Mouse (Mus musculus) midbrain, embryonic 11.5 days (tissue): ENCODE measurements around the gene Fam83d. TPM values are rescaled to one million over a fixed set of nuclear protein-coding genes. Genes with fewer than 3 reads are reported as not detected.
"Not testable (repeated sequence)": the region's sequence is repeated elsewhere in the genome, so short reads cannot be mapped to it uniquely, and the experiment has no call there.

Experiments
- ATAC-seq: fragments of 200-750 bp; cut with Nextera tagmentation; 2 replicates; pipeline ENCODE4 v1.8.0; 2017; ENCODE audit warnings: moderate TSS enrichment, moderate library complexity; ENCODE audit not compliant: low FRiP score
- DNase-seq: peaks from one replicate; pipeline ENCODE4 v3.0.0; 2015; ENCODE audit warnings: low spot score; ENCODE audit errors: missing footprints
- H3K27ac ChIP-seq: fragments of 300-500 bp; sonication (generic); 2 replicates; pipeline ENCODE4 v1.5.1; 2014; ENCODE audit warnings: low read depth, low read length
- H3K27me3 ChIP-seq: fragments of 300-500 bp; sonication (generic); 2 replicates; pipeline ENCODE4 v1.6.1; 2014; ENCODE audit warnings: mild to moderate bottlenecking, low read length, moderate library complexity, mixed read lengths; ENCODE audit not compliant: control insufficient read depth, insufficient read depth
- H3K36me3 ChIP-seq: fragments of 300-500 bp; sonication (generic); 2 replicates; pipeline ENCODE4 v1.6.1; 2014; ENCODE audit warnings: mild to moderate bottlenecking, low read length, moderate library complexity, mixed read lengths; ENCODE audit not compliant: control insufficient read depth, insufficient read depth
- H3K4me1 ChIP-seq: fragments of 300-500 bp; sonication (generic); 2 replicates; pipeline ENCODE4 v1.6.1; 2014; ENCODE audit warnings: low read length; ENCODE audit not compliant: control insufficient read depth, insufficient read depth
- H3K4me2 ChIP-seq: fragments of 300-500 bp; sonication (generic); 2 replicates; pipeline ENCODE4 v1.6.1; 2014; ENCODE audit warnings: mild to moderate bottlenecking, moderate library complexity
- H3K4me3 ChIP-seq: fragments of 300-500 bp; sonication (generic); 2 replicates; pipeline ENCODE4 v1.5.1; 2014; ENCODE audit warnings: low read depth, low read length
- H3K9ac ChIP-seq: fragments of 300-500 bp; sonication (generic); 2 replicates; pipeline ENCODE4 v1.6.1; 2014; ENCODE audit warnings: low read length
- H3K9me3 ChIP-seq: fragments of 300-500 bp; sonication (generic); 2 replicates; pipeline ENCODE4 v1.6.1; 2016; ENCODE audit warnings: low read length; ENCODE audit not compliant: control insufficient read depth
- WGBS: fragments of 180-500 bp; shearing (Covaris S2); extraction: QIAGEN DNeasy Blood & Tissue Kit; methylation state at CpG from one replicate; pipeline ENCODE4 v1.1.7; 2014; 5-methylcytosine and 5-hydroxymethylcytosine counted together
- polyA plus RNA-seq: library from polyadenylated mRNA; unstranded; fragments of >200 nt; fragmentation: Nextera tagmentation; extraction: Ambion mirVana; gene quantifications from 2 replicates; pipeline ENCODE4 v1.2.1, GENCODE M21; 2014

Gene Fam83d
- polyA plus RNA-seq, 1 experiment from 2014 or later, result 48.8 TPM

- no peak for ATAC-seq
- Histone ChIP-seq H3K9me3 (no peaks in the 10 kb centered on the region), H3K4me3 (no peak overlapping the region), H3K9ac (no peak overlapping the region), H3K36me3 (no peaks in the 10 kb centered on the region), H3K4me2 (no peak overlapping the region), H3K27ac (no peak overlapping the region), H3K27me3 (no peaks in the 10 kb centered on the region), H3K4me1 (no peaks in the 10 kb centered on the region)
- 50% methylated on average over 7 of the region's 7 CpGs for WGBS
- peak; percentile 72 for DNase-seq
Observed at GRCm38 (mm10) chr2:158728061-158728815, 39.7 kb upstream of the Fam83d start.

DNA sequence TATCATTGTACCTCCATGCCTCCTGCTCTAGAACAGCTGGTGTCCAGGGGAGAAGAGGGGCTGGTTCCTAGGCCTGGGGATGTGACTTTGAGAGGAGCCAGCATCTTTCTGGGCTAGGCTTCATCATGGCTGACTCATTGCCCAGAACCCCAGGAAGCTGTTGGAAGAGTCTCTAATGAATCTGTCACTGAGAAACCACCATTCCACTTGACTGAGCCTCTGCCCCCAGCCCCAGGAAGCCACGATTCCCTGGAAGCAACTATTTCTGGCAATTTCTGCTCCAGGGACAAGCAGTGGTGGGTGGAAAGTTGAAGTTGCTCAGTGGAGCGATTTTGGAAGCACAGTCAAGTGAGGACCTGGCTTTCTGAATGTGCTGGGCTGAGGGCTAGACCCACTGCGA, 37.0 kb upstream of the Fam83d start:
- Histone ChIP-seq H3K9me3 (no peaks in the 10 kb centered on the region), H3K27me3 (no peaks in the 10 kb centered on the region), H3K36me3 (no peaks in the 10 kb centered on the region), H3K4me3 (no peak overlapping the region), H3K27ac (no peak overlapping the region), H3K4me2 (no peak overlapping the region), H3K4me1 (no peaks in the 10 kb centered on the region), H3K9ac (no peak overlapping the region)
- DNase-seq (no peak), ATAC-seq (no peak)
- WGBS, result 70% methylated on average over 3 of the region's 3 CpGs

DNA sequence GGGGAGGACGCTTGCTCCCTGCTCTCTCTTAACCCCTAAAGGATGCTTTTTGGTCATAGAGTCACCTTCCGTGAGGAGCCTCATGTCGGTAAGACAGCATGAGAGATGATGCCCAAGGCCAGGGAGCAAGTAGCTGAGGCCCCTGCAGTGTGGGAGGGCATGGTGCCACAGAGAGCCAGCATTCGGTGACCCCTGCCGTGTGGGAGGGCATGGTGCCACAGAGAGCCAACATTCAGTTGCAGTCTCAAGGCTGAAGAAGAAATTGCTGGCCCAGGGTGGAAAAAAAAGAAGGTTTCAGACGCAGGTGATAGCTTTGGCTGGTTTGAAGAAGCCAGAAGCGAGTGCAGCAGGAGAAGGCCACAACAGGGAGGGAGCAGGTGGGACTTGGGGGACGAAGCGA, 35.4 kb upstream of the Fam83d start:
- Histone ChIP-seq H3K4me3 (no peak overlapping the region), H3K4me1 (no peaks in the 10 kb centered on the region), H3K9ac (no peak overlapping the region), H3K9me3 (no peaks in the 10 kb centered on the region), H3K27ac (no peak overlapping the region), H3K36me3 (no peaks in the 10 kb centered on the region), H3K4me2 (no peak overlapping the region), H3K27me3 (no peaks in the 10 kb centered on the region)
- DNase-seq (no peak), ATAC-seq (no peak)
- WGBS, result 91% methylated on average over 9 of the region's 9 CpGs

DNA sequence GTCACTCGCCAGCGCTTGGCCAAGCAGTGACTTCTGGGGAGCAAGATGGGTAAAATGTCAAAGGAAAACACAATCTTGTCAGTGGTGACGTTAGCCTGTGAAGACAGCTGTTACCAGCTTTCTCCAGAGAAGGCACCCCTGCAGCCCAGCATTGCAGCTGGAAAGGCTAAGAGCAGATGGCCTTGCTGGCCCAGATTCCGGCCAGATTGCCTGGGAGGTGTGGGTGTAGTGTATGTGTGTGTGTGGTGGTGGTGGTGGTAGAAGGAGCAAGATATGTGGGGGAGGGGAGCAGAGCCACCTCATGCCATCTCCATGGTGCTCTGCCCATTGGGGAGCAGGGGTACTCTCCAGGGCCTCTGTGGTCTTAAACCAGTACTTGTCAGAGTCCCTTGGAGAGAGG, 34.8 kb upstream of the Fam83d start:
- ATAC-seq, result no peak
- H3K27ac ChIP-seq, result no peak overlapping the region
- no peaks in the 10 kb centered on the region for H3K36me3 ChIP-seq
- no peaks in the 10 kb centered on the region for H3K9me3 ChIP-seq
- WGBS, result 86% methylated on average over 4 of the region's 4 CpGs
- H3K4me2 ChIP-seq, result no peak overlapping the region
- no peak for DNase-seq
- no peak overlapping the region for H3K9ac ChIP-seq
- H3K27me3 ChIP-seq, result no peaks in the 10 kb centered on the region
- no peaks in the 10 kb centered on the region for H3K4me1 ChIP-seq
- H3K4me3 ChIP-seq, result no peak overlapping the region

GRCm38 (mm10) chr2:158733914-158734313, 34.0 kb upstream of the Fam83d start:
- H3K4me3 ChIP-seq, result no peak overlapping the region
- WGBS, result 91% methylated on average over 6 of the region's 6 CpGs
- H3K4me1 ChIP-seq, result peaks cover 7% of the 10 kb centered on the region
- H3K36me3 ChIP-seq, result no peaks in the 10 kb centered on the region
- H3K4me2 ChIP-seq, result no peak overlapping the region
- no peak overlapping the region for H3K9ac ChIP-seq
- no peaks in the 10 kb centered on the region for H3K9me3 ChIP-seq
- no peaks in the 10 kb centered on the region for H3K27me3 ChIP-seq
- ATAC-seq, result no peak
- H3K27ac ChIP-seq, result no peak overlapping the region
- DNase-seq, result no peak

GRCm38 (mm10) chr2:158734500-158735152, 33.3 kb upstream of the Fam83d start:
- Histone ChIP-seq H3K9ac (no peak overlapping the region), H3K4me3 (no peak overlapping the region), H3K4me2 (no peak overlapping the region), H3K4me1 (peaks cover 9% of the 10 kb centered on the region), H3K9me3 (no peaks in the 10 kb centered on the region), H3K27me3 (no peaks in the 10 kb centered on the region), H3K36me3 (no peaks in the 10 kb centered on the region), H3K27ac (no peak overlapping the region)
- DNase-seq (peak; percentile 69), ATAC-seq (no peak)
- 85% methylated on average over 7 of the region's 7 CpGs for WGBS

GRCm38 (mm10) chr2:158735340-158735739, 32.6 kb upstream of the Fam83d start:
- Histone ChIP-seq H3K36me3 (no peaks in the 10 kb centered on the region), H3K4me2 (no peak overlapping the region), H3K4me1 (peaks cover 9% of the 10 kb centered on the region), H3K9me3 (no peaks in the 10 kb centered on the region), H3K4me3 (no peak overlapping the region), H3K27me3 (no peaks in the 10 kb centered on the region), H3K9ac (no peak overlapping the region), H3K27ac (no peak overlapping the region)
- DNase-seq (peak; percentile 49), ATAC-seq (no peak)
- 88% methylated on average over 8 of the region's 8 CpGs for WGBS

DNA sequence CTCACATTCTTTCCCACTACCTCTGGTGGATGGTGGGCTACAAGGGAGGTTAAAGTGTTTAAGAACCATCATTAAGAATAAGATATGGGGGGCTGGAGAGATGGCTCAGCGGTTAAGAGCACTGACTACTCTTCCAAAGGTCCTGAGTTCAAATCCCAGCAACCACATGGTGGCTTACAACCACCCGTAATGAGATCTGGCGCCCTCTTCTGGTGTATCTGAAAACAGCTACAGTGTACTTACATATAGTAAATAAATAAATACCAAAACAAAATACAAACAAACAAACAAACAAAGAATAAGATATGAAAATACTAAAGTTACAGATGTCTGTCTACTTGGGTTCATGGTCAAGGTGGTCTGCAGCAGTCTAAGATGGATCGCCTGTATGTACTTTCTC, 31.6 kb upstream of the Fam83d start:
- WGBS, result 87% methylated on average over 4 of the region's 4 CpGs
- not testable (repeated sequence) for H3K4me3 ChIP-seq, H3K9ac ChIP-seq, H3K36me3 ChIP-seq, H3K9me3 ChIP-seq, H3K27me3 ChIP-seq, H3K4me2 ChIP-seq, H3K27ac ChIP-seq, ATAC-seq
- peak; percentile 44 for DNase-seq
- peaks cover 12% of the 10 kb centered on the region for H3K4me1 ChIP-seq

DNA sequence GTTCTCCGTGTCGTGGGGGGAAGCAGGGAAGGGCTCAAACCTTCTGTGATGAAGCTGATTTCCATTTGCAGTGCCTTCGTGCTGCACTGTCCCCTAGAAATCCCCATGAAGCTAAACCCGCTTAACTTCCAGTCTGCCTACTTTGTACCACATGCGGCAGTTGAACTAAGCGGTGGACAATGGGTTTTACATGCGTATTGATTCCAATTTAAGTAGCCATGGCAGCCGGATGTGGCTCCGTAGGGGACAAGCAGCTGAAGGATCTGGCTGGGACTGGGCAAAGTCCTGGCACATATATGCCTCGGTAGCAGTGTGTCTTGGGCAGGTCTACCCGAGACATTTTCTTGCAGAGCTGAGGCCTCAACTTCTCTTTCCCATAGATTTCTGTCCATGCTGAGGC, 29.3 kb upstream of the Fam83d start:
- no peak overlapping the region for H3K4me2 ChIP-seq
- WGBS, result 45% methylated on average over 11 of the region's 11 CpGs
- no peak overlapping the region for H3K4me3 ChIP-seq
- no peaks in the 10 kb centered on the region for H3K9me3 ChIP-seq
- ATAC-seq (peak; percentile 58), DNase-seq (peak; percentile 89)
- H3K27ac ChIP-seq, result no peak overlapping the region
- H3K36me3 ChIP-seq, result no peaks in the 10 kb centered on the region
- no peaks in the 10 kb centered on the region for H3K27me3 ChIP-seq
- peaks cover 13% of the 10 kb centered on the region for H3K4me1 ChIP-seq
- H3K9ac ChIP-seq, result no peak overlapping the region
